Mouse (Mus musculus): ENCODE measurements around the gene Clstn3. TPM values are rescaled to one million over a fixed set of nuclear protein-coding genes. Genes with fewer than 3 reads are reported as not detected.
"Not testable (repeated sequence)": the region's sequence is repeated elsewhere in the genome, so short reads cannot be mapped to it uniquely, and the experiment has no call there.

Gene Clstn3
- 1.2 and 1.5 TPM in 2 replicates for polyA plus RNA-seq (2015; fragmentation: Nextera tagmentation; extraction: Ambion mirVana)

GRCm38 (mm10) chr6:124464305-124465271 lies at the start of gene Clstn3:
Gene Clstn3, minus strand, starts transcription at chr6:124464794.
- H3K4me3 ChIP-seq (ENCODE audit: low read depth, low read length) = peak within 1 kb of the TSS; percentile 40
- TF ChIP-seq EP300 (optimal IDR thresholded peaks at IDR 0.05) (no peak), CTCF (IDR thresholded peaks at IDR 0.05; ENCODE audit: low read depth) (no peak)
- H3K27me3 ChIP-seq (ENCODE audit: control insufficient read depth, insufficient read depth, low read length) = no peaks in the 10 kb centered on the region
- peak within 1 kb of the TSS; percentile 41 for H3K9ac ChIP-seq (ENCODE audit: low read length)
- H3K27ac ChIP-seq (replicated peaks) = no peak within 1 kb of the TSS
- peak within 1 kb of the TSS; percentile 71 for H3K4me2 ChIP-seq (replicated peaks; ENCODE audit: low read depth)
- DNase-seq (ENCODE audit: low spot score) (peak; percentile 78), ATAC-seq (ENCODE audit: low FRiP score, low TSS enrichment) (peak; percentile 89)
- H3K4me1 ChIP-seq (replicated peaks; ENCODE audit: control insufficient read depth, insufficient read depth) = no peaks in the 10 kb centered on the region
- H3K9me3 ChIP-seq (ENCODE audit: control insufficient read depth, low read length) = no peaks in the 10 kb centered on the region
- H3K36me3 ChIP-seq (ENCODE audit: control insufficient read depth, insufficient read depth, low read length) = no peaks in the 10 kb centered on the region
- WGBS = 9% methylated on average over 27 of the region's 27 CpGs

- WGBS = 11% methylated on average over 6 of the region's 6 CpGs
- Histone ChIP-seq H3K27ac (replicated peaks) (no peak within 1 kb of the TSS), H3K4me3 (ENCODE audit: low read depth, low read length) (peak within 1 kb of the TSS; percentile 27), H3K9ac (ENCODE audit: low read length) (no peak within 1 kb of the TSS), H3K4me1 (replicated peaks; ENCODE audit: control insufficient read depth, insufficient read depth) (no peaks in the 10 kb centered on the region), H3K36me3 (ENCODE audit: control insufficient read depth, insufficient read depth, low read length) (no peaks in the 10 kb centered on the region), H3K9me3 (ENCODE audit: control insufficient read depth, low read length) (no peaks in the 10 kb centered on the region), H3K27me3 (ENCODE audit: control insufficient read depth, insufficient read depth, low read length) (no peaks in the 10 kb centered on the region), H3K4me2 (replicated peaks; ENCODE audit: low read depth) (peak within 1 kb of the TSS; percentile 50)
- TF ChIP-seq CTCF (IDR thresholded peaks at IDR 0.05; ENCODE audit: low read depth) (peak; percentile 87), EP300 (optimal IDR thresholded peaks at IDR 0.05) (no peak)
- ATAC-seq (ENCODE audit: low FRiP score, low TSS enrichment) (no peak), DNase-seq (ENCODE audit: low spot score) (peak; percentile 56)
Measured at GRCm38 (mm10) chr6:124512355-124512836, 47.8 kb upstream of the Clstn3 start, which contains the start of gene C1ra. Gene C1ra, plus strand, starts transcription at chr6:124512405.

GRCm38 (mm10) chr6:124511936-124512335 lies 47.3 kb upstream of the Clstn3 start:
- 50% methylated on average over 6 of the region's 6 CpGs for WGBS
- Histone ChIP-seq H3K4me3 (ENCODE audit: low read depth, low read length) (no peak overlapping the region), H3K9ac (ENCODE audit: low read length) (no peak overlapping the region), H3K36me3 (ENCODE audit: control insufficient read depth, insufficient read depth, low read length) (no peaks in the 10 kb centered on the region), H3K9me3 (ENCODE audit: control insufficient read depth, low read length) (no peaks in the 10 kb centered on the region), H3K27me3 (ENCODE audit: control insufficient read depth, insufficient read depth, low read length) (no peaks in the 10 kb centered on the region), H3K4me2 (replicated peaks; ENCODE audit: low read depth) (no peak overlapping the region), H3K27ac (replicated peaks) (no peak overlapping the region), H3K4me1 (replicated peaks; ENCODE audit: control insufficient read depth, insufficient read depth) (no peaks in the 10 kb centered on the region)
- TF ChIP-seq EP300 (optimal IDR thresholded peaks at IDR 0.05) (no peak), CTCF (IDR thresholded peaks at IDR 0.05; ENCODE audit: low read depth) (no peak)
- ATAC-seq (ENCODE audit: low FRiP score, low TSS enrichment) = no peak
- DNase-seq (ENCODE audit: low spot score) = no peak

- not testable (repeated sequence) for H3K4me1 ChIP-seq (replicated peaks; ENCODE audit: control insufficient read depth, insufficient read depth); H3K9ac ChIP-seq (ENCODE audit: low read length); H3K9me3 ChIP-seq (ENCODE audit: control insufficient read depth, low read length); H3K27me3 ChIP-seq (ENCODE audit: control insufficient read depth, insufficient read depth, low read length); H3K27ac ChIP-seq (replicated peaks); H3K36me3 ChIP-seq (ENCODE audit: control insufficient read depth, insufficient read depth, low read length); H3K4me2 ChIP-seq (replicated peaks; ENCODE audit: low read depth); ATAC-seq (ENCODE audit: low FRiP score, low TSS enrichment); H3K4me3 ChIP-seq (ENCODE audit: low read depth, low read length); DNase-seq (ENCODE audit: low spot score)
- 83% methylated on average over 5 of the region's 5 CpGs for WGBS
Measured at GRCm38 (mm10) chr6:124509192-124509591, 44.6 kb upstream of the Clstn3 start.

GRCm38 (mm10) chr6:124508292-124508691 lies 43.7 kb upstream of the Clstn3 start:
- DNase-seq (ENCODE audit: low spot score) (no peak), ATAC-seq (ENCODE audit: low FRiP score, low TSS enrichment) (no peak)
- Histone ChIP-seq H3K27me3 (ENCODE audit: control insufficient read depth, insufficient read depth, low read length) (no peaks in the 10 kb centered on the region), H3K4me1 (replicated peaks; ENCODE audit: control insufficient read depth, insufficient read depth) (no peaks in the 10 kb centered on the region), H3K9ac (ENCODE audit: low read length) (no peak overlapping the region), H3K4me3 (ENCODE audit: low read depth, low read length) (no peak overlapping the region), H3K4me2 (replicated peaks; ENCODE audit: low read depth) (no peak overlapping the region), H3K36me3 (ENCODE audit: control insufficient read depth, insufficient read depth, low read length) (no peaks in the 10 kb centered on the region), H3K27ac (replicated peaks) (no peak overlapping the region), H3K9me3 (ENCODE audit: control insufficient read depth, low read length) (no peaks in the 10 kb centered on the region)
- 75% methylated on average over 10 of the region's 10 CpGs for WGBS
- TF ChIP-seq CTCF (IDR thresholded peaks at IDR 0.05; ENCODE audit: low read depth) (no peak), EP300 (optimal IDR thresholded peaks at IDR 0.05) (no peak)

- TF ChIP-seq EP300 (optimal IDR thresholded peaks at IDR 0.05) (no peak), CTCF (IDR thresholded peaks at IDR 0.05; ENCODE audit: low read depth) (no peak)
- ATAC-seq (ENCODE audit: low FRiP score, low TSS enrichment) (no peak), DNase-seq (ENCODE audit: low spot score) (no peak)
- WGBS = 74% methylated on average over 6 of the region's 6 CpGs
- Histone ChIP-seq H3K4me2 (replicated peaks; ENCODE audit: low read depth) (no peak overlapping the region), H3K9me3 (ENCODE audit: control insufficient read depth, low read length) (no peaks in the 10 kb centered on the region), H3K4me1 (replicated peaks; ENCODE audit: control insufficient read depth, insufficient read depth) (no peaks in the 10 kb centered on the region), H3K4me3 (ENCODE audit: low read depth, low read length) (no peak overlapping the region), H3K27ac (replicated peaks) (no peak overlapping the region), H3K27me3 (ENCODE audit: control insufficient read depth, insufficient read depth, low read length) (no peaks in the 10 kb centered on the region), H3K9ac (ENCODE audit: low read length) (no peak overlapping the region), H3K36me3 (ENCODE audit: control insufficient read depth, insufficient read depth, low read length) (no peaks in the 10 kb centered on the region)
Measured at GRCm38 (mm10) chr6:124506991-124507390, 42.4 kb upstream of the Clstn3 start.

Data from stomach, postnatal 0 days (tissue).